Mouse (Mus musculus) cerebellum, adult 11 months (tissue): ENCODE data around the gene Zfp746.

Experiments
- DNase-seq: peaks from one replicate; pipeline ENCODE4 v3.0.0; 2022

Zfp746 gene

DNA sequence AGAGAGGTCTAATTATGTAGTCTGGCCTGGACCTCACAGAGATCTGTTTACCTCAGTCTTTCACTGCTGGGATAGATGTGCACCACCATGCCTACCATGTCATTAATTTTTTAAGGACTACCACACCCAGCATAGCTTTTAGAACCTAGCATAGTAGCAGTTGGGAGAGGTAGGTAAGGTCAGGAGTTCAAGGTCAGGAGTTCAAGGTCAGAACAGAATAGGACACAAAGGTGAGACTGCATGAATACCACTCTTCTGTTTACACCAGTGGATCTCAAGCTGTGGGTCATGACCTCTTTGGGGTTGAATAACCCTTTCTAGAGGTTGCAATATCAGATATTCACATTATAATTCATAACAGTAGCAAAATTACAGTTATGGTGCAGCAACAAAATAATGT, 53.7 kb downstream of the Zfp746 start:
- no peak for DNase-seq

GRCm38 (mm10) chr6:48025905-48026660, 60.3 kb downstream of the Zfp746 start:
- no peak for DNase-seq

DNA sequence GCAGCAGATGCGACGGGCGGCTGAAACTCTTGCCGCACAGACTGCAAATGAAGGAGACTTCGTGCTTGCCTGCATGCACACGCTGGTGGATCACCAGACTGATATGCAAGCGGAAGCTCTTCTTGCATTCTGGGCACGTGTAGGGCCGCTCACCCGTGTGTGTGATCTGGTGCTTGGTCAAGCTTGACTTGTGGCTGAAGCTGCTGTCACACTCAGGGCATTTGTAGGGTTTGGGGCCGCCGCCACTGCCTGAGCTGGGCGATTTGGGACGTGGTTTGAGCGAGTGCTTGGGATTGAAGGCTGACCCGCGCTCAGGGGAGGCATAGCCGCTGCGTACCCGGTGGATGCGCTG, 61.4 kb downstream of the Zfp746 start:
- no peak for DNase-seq

GRCm38 (mm10) chr6:48024330-48024993, 61.9 kb downstream of the Zfp746 start:
- DNase-seq = peak; percentile 45

DNA sequence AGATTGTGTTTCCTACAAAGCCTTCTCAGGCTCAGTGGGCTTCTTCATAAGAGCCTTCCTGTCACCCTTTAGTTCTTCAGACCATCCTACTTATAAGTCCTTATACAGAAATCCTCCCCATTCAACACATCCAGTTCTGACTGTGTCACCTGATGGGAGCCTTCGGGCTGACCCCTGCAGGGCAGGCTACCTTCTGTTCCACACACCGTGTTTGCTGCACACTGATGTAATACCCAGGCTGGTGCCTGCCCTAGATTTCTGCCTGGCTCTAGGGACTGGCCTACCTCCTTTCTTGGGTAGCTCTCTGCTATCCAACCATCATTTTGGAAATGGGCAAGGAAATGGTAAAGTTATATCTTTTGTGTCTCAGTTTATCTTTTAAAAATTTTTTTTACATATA, 63.7 kb downstream of the Zfp746 start:
- peak; percentile 64 for DNase-seq

DNA sequence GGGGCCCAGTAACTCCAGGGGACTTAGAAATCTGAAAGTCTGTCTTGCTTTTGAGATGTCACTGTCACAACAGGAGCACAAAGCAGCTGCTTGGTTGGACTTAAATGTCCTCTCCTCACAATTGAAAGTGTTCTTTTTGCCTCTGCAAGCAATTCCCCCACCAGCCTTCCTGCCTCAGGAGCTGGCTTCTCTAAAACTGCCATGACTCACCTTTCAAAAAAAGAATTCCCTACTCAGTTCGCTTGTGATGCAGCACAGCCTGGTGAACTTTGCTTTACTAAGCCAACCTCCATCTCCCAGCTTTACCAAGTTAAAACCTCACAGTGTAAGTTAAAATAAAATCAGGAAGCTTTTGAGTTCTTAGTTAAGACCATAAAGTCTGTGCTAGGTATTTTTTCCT, 64.7 kb downstream of the Zfp746 start:
- DNase-seq = no peak

GRCm38 (mm10) chr6:48020006-48020405, 66.4 kb downstream of the Zfp746 start:
- DNase-seq = peak; percentile 20

DNA sequence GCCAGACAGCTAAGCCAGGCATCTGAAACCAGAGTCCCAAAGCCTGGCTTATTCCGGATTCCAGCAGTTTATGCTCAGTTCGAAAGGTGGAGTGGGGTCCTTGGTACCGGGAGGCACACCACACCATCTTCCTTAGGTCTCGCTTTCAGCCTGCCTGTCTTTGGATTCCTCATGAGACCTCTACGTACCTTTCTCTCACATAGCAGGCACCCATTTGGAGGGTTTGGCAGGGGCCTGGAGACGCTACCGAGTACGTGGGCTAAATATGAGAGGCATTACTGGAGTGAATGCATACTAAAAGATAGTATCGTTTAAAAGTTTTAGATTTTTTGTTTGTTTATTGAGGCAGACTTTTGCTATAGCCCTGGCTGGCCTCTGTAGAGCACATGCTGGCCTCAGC, 69.6 kb downstream of the Zfp746 start:
- no peak for DNase-seq

DNA sequence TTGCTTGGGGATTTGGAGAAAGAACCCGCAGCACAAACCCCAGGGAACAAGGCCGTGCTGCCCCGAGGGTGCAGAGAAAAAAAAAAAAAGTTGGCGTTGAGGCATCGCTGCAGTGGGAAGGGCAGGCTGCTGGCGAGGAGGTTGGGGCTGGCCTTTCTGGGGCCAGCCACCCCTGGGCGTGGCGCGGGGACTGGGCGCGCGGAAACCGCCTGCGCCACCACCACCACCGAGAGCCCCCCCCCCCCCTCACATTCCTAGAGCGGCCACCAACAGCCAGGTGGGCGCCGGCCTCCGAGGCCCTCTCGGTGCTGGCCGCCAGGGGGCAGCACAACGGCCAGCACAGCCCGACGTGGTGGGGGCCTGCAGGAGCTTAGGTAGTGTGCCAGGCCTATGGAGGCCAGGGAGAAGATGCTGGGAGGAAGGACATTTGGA, 70.3 kb downstream of the Zfp746 start:
- peak; percentile 85 for DNase-seq
